Mouse (Mus musculus) adrenal gland, postnatal 10 days (tissue): ENCODE data around the gene I830077J02Rik. TPM values are rescaled to one million over a fixed set of nuclear protein-coding genes. Genes with fewer than 3 reads are reported as not detected.

Experiments used
- DNase-seq: peaks from one replicate; pipeline ENCODE4 v3.0.0; 2021; ENCODE audit warnings: mixed read lengths
- total RNA-seq, 2 experiments: library from RNA; stranded (reverse); gene quantifications; 2 replicates each; pipeline ENCODE4 v1.2.3; 2021

I830077J02Rik gene
- total RNA-seq, 2 experiments from 2014 or later = 1.6 TPM

- no peak for DNase-seq
Observed at GRCm38 (mm10) chr3:105892572-105893495, 39.6 kb downstream of the I830077J02Rik start.

- DNase-seq = peak; percentile 42
Observed at GRCm38 (mm10) chr3:105891760-105892571, 40.5 kb downstream of the I830077J02Rik start.

GRCm38 (mm10) chr3:105891141-105891540, 41.3 kb downstream of the I830077J02Rik start:
- no peak for DNase-seq

GRCm38 (mm10) chr3:105890220-105890619, 42.2 kb downstream of the I830077J02Rik start:
- no peak for DNase-seq

- no peak for DNase-seq
Observed at GRCm38 (mm10) chr3:105888961-105889360, 43.5 kb downstream of the I830077J02Rik start.

GRCm38 (mm10) chr3:105883111-105883510, 49.4 kb downstream of the I830077J02Rik start:
- no peak for DNase-seq

- DNase-seq = no peak
Observed at GRCm38 (mm10) chr3:105882105-105882504, 50.4 kb downstream of the I830077J02Rik start.

- no peak for DNase-seq
Observed at GRCm38 (mm10) chr3:105880419-105880818, 52.0 kb downstream of the I830077J02Rik start.

- no peak for DNase-seq
Observed at GRCm38 (mm10) chr3:105878751-105879150, 53.7 kb downstream of the I830077J02Rik start.

GRCm38 (mm10) chr3:105877919-105878318, 54.5 kb downstream of the I830077J02Rik start:
- no peak for DNase-seq

- no peak for DNase-seq
Observed at GRCm38 (mm10) chr3:105877252-105877803, 55.1 kb downstream of the I830077J02Rik start.

- DNase-seq = peak; percentile 79
Observed at GRCm38 (mm10) chr3:105876022-105876421, 56.4 kb downstream of the I830077J02Rik start.

Other genes with a start within 250 kb of the I830077J02Rik start
- gene Ddx20, start 245.1 kb downstream of the I830077J02Rik start, total RNA-seq = 10 to 100 TPM; 17.0 to 17.3 TPM
- gene Inka2, start 228.1 kb downstream of the I830077J02Rik start, total RNA-seq = 1 to 10 TPM; 3.2 to 5.8 TPM
- 100 to 1,000 TPM; 167 to 181 TPM for gene Rap1a, start 131.3 kb downstream of the I830077J02Rik start, total RNA-seq
- under 1 TPM in 1 of 2 experiments, not detected in 1; 0.54 TPM for gene Adora3, start 61.8 kb downstream of the I830077J02Rik start, total RNA-seq
- gene Tmigd3, start 61.8 kb downstream of the I830077J02Rik start, total RNA-seq = under 1 TPM in 1 of 2 experiments, not detected in 1; 0.33 TPM
- 10 to 100 TPM; 59.0 to 60.8 TPM for gene Wdr77, start 26.7 kb upstream of the I830077J02Rik start, total RNA-seq
- 100 to 1,000 TPM; 533 to 569 TPM for gene Atp5f1, start 27.4 kb upstream of the I830077J02Rik start, total RNA-seq
- gene Ovgp1, start 41.0 kb upstream of the I830077J02Rik start, total RNA-seq = 1 to 10 TPM in 1 of 2 experiments, under 1 TPM in 1; 0.75 to 2.8 TPM
- gene Pifo, start 82.0 kb upstream of the I830077J02Rik start, total RNA-seq = not detected
- not detected for gene Chil5, start 100.2 kb upstream of the I830077J02Rik start, total RNA-seq
- not detected for gene Chia1, start 180.6 kb upstream of the I830077J02Rik start, total RNA-seq
- 1 to 10 TPM; 6.3 to 6.5 TPM for gene Chil3, start 234.9 kb upstream of the I830077J02Rik start, total RNA-seq